Mouse (Mus musculus) mouse embryonic stem cell (cell line): ENCODE data around the gene Gm20388.

Source experiments
- in situ Hi-C, 2 experiments: fragments of 300-500 bp; cut with MboI; formaldehyde crosslinking; loops; 1 replicate in 1 of 2; 3 replicates in 1 of 2; pipeline ENCODE4 v1.14.3; 2019 to 2020; ENCODE audit warnings: low sequenced_read_pairs in 2 of 2, low pct_unique_long_range_greater_than_20kb in 1 of 2, mixed read lengths in 1 of 2; ENCODE audit not compliant: unreplicated experiment in 1 of 2

Gm20388 gene

GRCm38 (mm10) chr8:122423217-122423616 lies 2512.6 kb downstream of the Gm20388 start:
- in situ Hi-C loops: no loop called here

GRCm38 (mm10) chr8:122423659-122424058 lies 2513.0 kb downstream of the Gm20388 start:
- in situ Hi-C loops: no loop called here

- in situ Hi-C loops: no loop called here
Observed at GRCm38 (mm10) chr8:122426145-122426544, 2515.5 kb downstream of the Gm20388 start.

GRCm38 (mm10) chr8:122427607-122428006 lies 2517.0 kb downstream of the Gm20388 start:
- in situ Hi-C loops: no loop called here

- in situ Hi-C loops: no loop called here
Observed at GRCm38 (mm10) chr8:122428163-122428562, 2517.5 kb downstream of the Gm20388 start.

- in situ Hi-C loops: no loop called here
Observed at GRCm38 (mm10) chr8:122430058-122430636, 2519.5 kb downstream of the Gm20388 start.

GRCm38 (mm10) chr8:122430646-122431045 lies 2520.0 kb downstream of the Gm20388 start:
- in situ Hi-C loops: no loop called here

- in situ Hi-C loops: no loop called here
Observed at GRCm38 (mm10) chr8:122431694-122432442, 2521.2 kb downstream of the Gm20388 start.

- in situ Hi-C loops: no loop called here
Observed at GRCm38 (mm10) chr8:122432443-122433268, 2522.0 kb downstream of the Gm20388 start, which contains the start of gene Cyba. Cyba (minus strand) TSS chr8:122432930.

- in situ Hi-C loops: no loop called here
Observed at GRCm38 (mm10) chr8:122433269-122433905, 2522.7 kb downstream of the Gm20388 start.

- in situ Hi-C loops: no loop called here
Observed at GRCm38 (mm10) chr8:122435375-122435774, 2524.7 kb downstream of the Gm20388 start.

GRCm38 (mm10) chr8:122436146-122436545 lies 2525.5 kb downstream of the Gm20388 start:
- in situ Hi-C loops: no loop called here

GRCm38 (mm10) chr8:122436586-122437125 lies 2526.0 kb downstream of the Gm20388 start:
- in situ Hi-C loops: no loop called here

GRCm38 (mm10) chr8:122437708-122438331 lies 2527.2 kb downstream of the Gm20388 start:
- in situ Hi-C loops: no loop called here

- in situ Hi-C loops: no loop called here
Observed at GRCm38 (mm10) chr8:122439336-122439735, 2528.7 kb downstream of the Gm20388 start.

- in situ Hi-C loops: no loop called here
Observed at GRCm38 (mm10) chr8:122441326-122441725, 2530.7 kb downstream of the Gm20388 start.

- in situ Hi-C loops: no loop called here
Observed at GRCm38 (mm10) chr8:122442356-122442755, 2531.7 kb downstream of the Gm20388 start.

GRCm38 (mm10) chr8:122442781-122443180 lies 2532.1 kb downstream of the Gm20388 start:
- in situ Hi-C loops: no loop called here
